Mouse (Mus musculus): ENCODE measurements around the gene Cacna1a. TPM values are rescaled to one million over a fixed set of nuclear protein-coding genes. Genes with fewer than 3 reads are reported as not detected.
"Not testable (repeated sequence)": the region's sequence is repeated elsewhere in the genome, so short reads cannot be mapped to it uniquely, and the experiment has no call there.

Gene Cacna1a
- polyA plus RNA-seq, 1 experiment from 2014 or later: 0.60 TPM

DNA sequence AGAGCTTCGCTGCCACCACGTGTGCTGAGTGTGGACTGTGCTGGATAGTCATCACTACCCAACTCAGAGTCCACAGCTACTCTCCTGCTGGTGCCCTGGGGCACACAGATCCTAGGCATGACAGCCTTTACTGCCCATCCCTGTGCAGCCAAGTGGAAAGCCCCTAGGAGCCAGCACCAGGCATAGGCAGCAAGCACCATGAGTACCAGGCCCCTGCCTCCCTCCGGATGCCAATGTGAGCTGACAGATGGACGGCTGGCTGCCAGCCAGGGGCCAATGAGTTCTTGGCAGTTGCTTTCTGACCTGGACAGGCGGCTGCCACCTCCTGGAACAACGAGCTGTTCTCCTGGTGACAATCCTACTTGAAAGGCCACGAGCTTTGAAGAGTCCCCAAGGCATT lies 97.6 kb downstream of the Cacna1a start:
- WGBS (ENCODE audit: insufficient replicate concordance): 63% methylated on average over 7 of the region's 7 CpGs
- no peak overlapping the region for H3K27ac ChIP-seq
- no peaks in the 10 kb centered on the region for H3K9me3 ChIP-seq (replicated peaks)
- no peak overlapping the region for H3K4me3 ChIP-seq
- H3K36me3 ChIP-seq: no peaks in the 10 kb centered on the region
- H3K4me1 ChIP-seq: no peaks in the 10 kb centered on the region
- no peak overlapping the region for H3K9ac ChIP-seq
- no peak overlapping the region for H3K4me2 ChIP-seq
- no peaks in the 10 kb centered on the region for H3K27me3 ChIP-seq (replicated peaks)
- ATAC-seq: no peak

- ATAC-seq: no peak
- H3K27ac ChIP-seq: no peak overlapping the region
- no peaks in the 10 kb centered on the region for H3K4me1 ChIP-seq
- no peak overlapping the region for H3K9ac ChIP-seq
- 50% methylated on average over 3 of the region's 3 CpGs for WGBS (ENCODE audit: insufficient replicate concordance)
- no peaks in the 10 kb centered on the region for H3K27me3 ChIP-seq (replicated peaks)
- no peaks in the 10 kb centered on the region for H3K36me3 ChIP-seq
- H3K4me2 ChIP-seq: no peak overlapping the region
- H3K9me3 ChIP-seq (replicated peaks): no peaks in the 10 kb centered on the region
- H3K4me3 ChIP-seq: no peak overlapping the region
These were observed 101.0 kb downstream of the Cacna1a start for GRCm38 (mm10) chr8:84489223-84489622.

DNA sequence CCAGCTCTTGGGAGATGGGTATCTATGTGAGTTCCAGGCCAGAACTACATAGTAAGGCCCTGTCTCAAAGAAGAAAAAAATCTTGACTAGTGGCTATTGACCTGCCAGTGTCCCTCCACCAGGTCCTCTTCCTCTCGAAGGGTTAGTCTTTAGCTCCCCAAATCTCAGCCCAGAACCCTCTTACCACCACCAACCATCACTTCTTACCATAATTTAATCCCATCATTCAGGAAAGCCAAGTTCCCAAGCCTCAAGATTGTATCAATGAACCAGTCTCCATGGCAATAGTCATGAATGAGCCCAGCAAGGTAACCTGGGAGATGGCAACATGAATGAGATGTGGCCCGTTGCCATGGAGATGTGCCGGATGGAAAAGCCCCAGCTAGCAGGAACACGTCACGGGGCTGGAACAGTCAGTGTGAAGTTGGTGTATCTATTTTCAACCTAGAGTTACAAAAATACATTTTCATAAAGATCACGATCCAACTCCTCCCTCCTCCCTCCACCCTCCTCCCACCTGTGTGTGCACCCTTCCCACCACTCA lies 106.4 kb downstream of the Cacna1a start:
- Histone ChIP-seq H3K27me3 (replicated peaks) (no peaks in the 10 kb centered on the region), H3K4me2 (no peak overlapping the region), H3K9me3 (replicated peaks) (no peaks in the 10 kb centered on the region), H3K4me3 (no peak overlapping the region), H3K4me1 (no peaks in the 10 kb centered on the region), H3K36me3 (no peaks in the 10 kb centered on the region), H3K9ac (no peak overlapping the region), H3K27ac (no peak overlapping the region)
- ATAC-seq: no peak
- 79% methylated on average over 6 of the region's 6 CpGs for WGBS (ENCODE audit: insufficient replicate concordance)

GRCm38 (mm10) chr8:84501181-84501580 lies 112.9 kb downstream of the Cacna1a start:
- no peak for ATAC-seq
- no peak overlapping the region for H3K27ac ChIP-seq
- no peaks in the 10 kb centered on the region for H3K36me3 ChIP-seq
- H3K9ac ChIP-seq: no peak overlapping the region
- no peaks in the 10 kb centered on the region for H3K9me3 ChIP-seq (replicated peaks)
- no peak overlapping the region for H3K4me2 ChIP-seq
- WGBS (ENCODE audit: insufficient replicate concordance): 29% methylated on average over 5 of the region's 5 CpGs
- no peaks in the 10 kb centered on the region for H3K27me3 ChIP-seq (replicated peaks)
- no peaks in the 10 kb centered on the region for H3K4me1 ChIP-seq
- no peak overlapping the region for H3K4me3 ChIP-seq

DNA sequence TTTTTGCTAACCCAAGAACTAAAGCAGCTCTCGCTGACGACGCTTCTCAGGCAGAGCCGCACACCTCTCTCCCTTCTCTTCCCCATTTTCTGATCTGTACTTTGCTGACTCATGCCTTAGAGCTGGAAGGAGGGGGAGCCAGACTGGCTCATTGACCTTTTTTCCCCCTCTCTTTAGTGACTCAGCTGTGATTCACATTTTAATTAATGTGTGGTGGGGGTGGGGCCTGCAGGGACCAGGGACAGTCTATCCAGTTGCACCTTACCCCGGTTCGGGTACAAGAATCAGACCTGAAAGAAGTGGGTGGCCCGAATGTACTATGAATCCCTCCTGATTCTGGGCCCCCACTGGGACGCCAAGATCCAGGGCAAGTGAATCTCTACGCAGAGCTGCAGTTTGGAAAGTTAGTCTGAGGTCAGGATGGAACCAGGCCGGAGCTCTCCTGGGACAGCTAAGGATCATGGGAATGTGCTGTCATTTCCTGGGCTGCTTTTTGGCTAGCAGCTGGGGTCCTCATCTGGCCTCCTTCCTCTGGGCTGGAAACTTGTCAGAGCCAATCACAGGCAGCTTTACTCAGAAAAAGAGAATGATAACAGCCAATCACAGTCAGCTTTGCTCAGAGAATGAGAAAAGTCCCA lies 113.5 kb downstream of the Cacna1a start:
- H3K27me3 ChIP-seq (replicated peaks): no peaks in the 10 kb centered on the region
- no peak overlapping the region for H3K9ac ChIP-seq
- H3K4me3 ChIP-seq: no peak overlapping the region
- H3K4me2 ChIP-seq: no peak overlapping the region
- ATAC-seq: no peak
- 51% methylated on average over 10 of the region's 10 CpGs for WGBS (ENCODE audit: insufficient replicate concordance)
- no peak overlapping the region for H3K27ac ChIP-seq
- no peaks in the 10 kb centered on the region for H3K4me1 ChIP-seq
- no peaks in the 10 kb centered on the region for H3K9me3 ChIP-seq (replicated peaks)
- H3K36me3 ChIP-seq: no peaks in the 10 kb centered on the region

DNA sequence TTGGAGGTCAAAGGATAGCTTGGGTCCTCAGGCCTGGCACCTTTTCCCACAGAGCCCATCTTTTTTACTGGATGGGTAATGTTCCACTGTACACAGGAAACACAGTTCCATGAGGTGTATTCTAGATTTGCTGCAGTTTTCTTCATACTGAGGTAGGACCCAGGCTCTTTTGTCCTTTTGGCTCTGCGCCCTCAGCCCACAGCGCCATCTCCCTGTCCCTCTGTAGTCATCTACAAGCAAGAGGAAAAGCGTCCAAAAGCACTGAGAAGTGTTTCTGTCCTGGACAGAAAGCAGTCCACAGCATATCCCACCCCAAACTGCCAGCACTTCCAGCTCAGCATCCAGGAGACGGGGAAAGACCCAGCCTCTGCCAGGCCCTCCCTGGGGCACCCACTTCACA lies 114.4 kb downstream of the Cacna1a start:
- no peak for ATAC-seq
- Histone ChIP-seq H3K4me2 (no peak overlapping the region), H3K36me3 (no peaks in the 10 kb centered on the region), H3K4me3 (no peak overlapping the region), H3K9ac (no peak overlapping the region), H3K4me1 (no peaks in the 10 kb centered on the region), H3K9me3 (replicated peaks) (no peaks in the 10 kb centered on the region), H3K27me3 (replicated peaks) (no peaks in the 10 kb centered on the region), H3K27ac (no peak overlapping the region)
- WGBS (ENCODE audit: insufficient replicate concordance): 71% methylated on average over 4 of the region's 4 CpGs

DNA sequence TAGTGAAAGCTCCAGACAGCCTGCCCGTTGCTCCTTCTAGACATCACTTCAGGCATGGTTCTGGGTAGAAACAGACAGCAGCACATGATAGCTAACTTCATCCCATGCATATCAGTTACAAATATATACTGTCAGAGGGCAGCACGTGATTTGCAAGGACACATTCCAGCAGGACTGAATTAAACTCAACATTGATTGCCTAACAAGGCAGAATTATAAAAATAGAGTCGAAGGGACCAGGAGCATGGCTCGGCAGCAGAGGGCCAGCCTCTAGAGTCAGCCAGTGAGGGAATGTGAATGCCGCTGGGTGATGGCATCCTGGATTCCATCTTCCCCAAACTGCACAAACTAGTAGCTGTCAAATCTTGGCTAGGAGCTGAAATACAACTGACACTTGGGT lies 119.0 kb downstream of the Cacna1a start:
- Histone ChIP-seq H3K27me3 (replicated peaks) (no peaks in the 10 kb centered on the region), H3K4me2 (no peak overlapping the region), H3K4me1 (no peaks in the 10 kb centered on the region), H3K4me3 (no peak overlapping the region), H3K27ac (no peak overlapping the region), H3K9me3 (replicated peaks) (no peaks in the 10 kb centered on the region), H3K36me3 (no peaks in the 10 kb centered on the region), H3K9ac (no peak overlapping the region)
- whole genome bisulfite sequencing (ENCODE audit: insufficient replicate concordance): 66% methylated on average over 5 of the region's 5 CpGs
- ATAC-seq: no peak

- H3K4me1 ChIP-seq; H3K9ac ChIP-seq; H3K4me2 ChIP-seq; ATAC-seq; H3K36me3 ChIP-seq; H3K27ac ChIP-seq; H3K4me3 ChIP-seq; H3K9me3 ChIP-seq (replicated peaks); H3K27me3 ChIP-seq (replicated peaks): not testable (repeated sequence)
- 59% methylated on average over 6 of the region's 6 CpGs for WGBS (ENCODE audit: insufficient replicate concordance)
These were observed 121.5 kb downstream of the Cacna1a start for GRCm38 (mm10) chr8:84509764-84510163.

- ATAC-seq: no peak
- Histone ChIP-seq H3K4me3 (no peak overlapping the region), H3K27me3 (replicated peaks) (no peaks in the 10 kb centered on the region), H3K4me2 (no peak overlapping the region), H3K9ac (no peak overlapping the region), H3K36me3 (no peaks in the 10 kb centered on the region), H3K4me1 (no peaks in the 10 kb centered on the region), H3K9me3 (replicated peaks) (no peaks in the 10 kb centered on the region), H3K27ac (no peak overlapping the region)
- 74% methylated on average over 13 of the region's 13 CpGs for WGBS (ENCODE audit: insufficient replicate concordance)
These were observed 123.4 kb downstream of the Cacna1a start for GRCm38 (mm10) chr8:84511621-84512020.

DNA sequence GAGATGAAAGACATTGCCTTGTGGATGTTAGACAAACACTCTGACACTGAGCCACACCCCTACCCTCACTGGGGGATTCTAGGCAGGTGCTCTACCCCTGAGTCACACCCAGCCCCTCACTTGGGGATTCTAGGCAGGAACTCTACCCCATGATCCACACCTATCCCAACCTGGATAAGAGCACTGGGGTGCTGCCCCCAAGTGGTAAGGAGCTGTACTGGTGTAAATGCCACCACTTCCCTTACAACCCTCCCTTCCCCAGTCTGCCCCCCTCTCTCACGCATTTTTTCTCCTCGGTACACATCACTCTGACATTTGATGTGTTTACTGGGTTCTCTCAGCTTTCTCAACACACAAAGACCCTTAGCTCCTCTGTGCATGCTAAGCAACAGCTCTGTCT lies 125.5 kb downstream of the Cacna1a start:
- WGBS (ENCODE audit: insufficient replicate concordance): 3% methylated on average over 2 of the region's 2 CpGs

DNA sequence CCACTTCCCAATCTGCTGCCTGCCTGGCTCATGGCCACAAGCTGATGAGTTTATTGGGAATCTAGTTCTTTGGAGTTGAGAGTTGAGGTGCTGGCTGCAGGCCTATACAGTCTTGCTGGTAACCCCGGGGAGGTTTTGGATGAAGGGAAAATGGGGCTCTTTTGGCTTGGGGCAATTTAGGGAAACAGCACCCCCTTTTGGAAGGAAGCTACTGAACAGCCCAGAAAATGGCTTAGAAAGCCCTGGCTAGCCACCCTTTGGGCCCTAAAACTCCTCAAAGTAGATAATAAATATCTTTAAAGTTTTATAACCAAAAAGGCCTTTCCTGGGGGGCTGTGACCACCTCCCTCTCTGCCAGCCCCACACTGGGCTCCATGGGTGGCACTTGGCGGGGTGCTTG lies 129.9 kb downstream of the Cacna1a start:
- WGBS (ENCODE audit: insufficient replicate concordance): 46% methylated on average over 2 of the region's 2 CpGs
- Histone ChIP-seq H3K27me3 (replicated peaks) (no peaks in the 10 kb centered on the region), H3K4me3 (no peak overlapping the region), H3K4me2 (no peak overlapping the region), H3K9me3 (replicated peaks) (no peaks in the 10 kb centered on the region), H3K27ac (no peak overlapping the region), H3K4me1 (no peaks in the 10 kb centered on the region), H3K9ac (no peak overlapping the region), H3K36me3 (no peaks in the 10 kb centered on the region)
- no peak for ATAC-seq

More for the DNA sequence above, 125.5 kb downstream of the Cacna1a start:
- H3K4me1 ChIP-seq: no peaks in the 10 kb centered on the region
- H3K36me3 ChIP-seq: no peaks in the 10 kb centered on the region
- no peak overlapping the region for H3K27ac ChIP-seq
- no peaks in the 10 kb centered on the region for H3K27me3 ChIP-seq (replicated peaks)
- ATAC-seq: no peak
- H3K9ac ChIP-seq: no peak overlapping the region
- no peak overlapping the region for H3K4me2 ChIP-seq
- H3K9me3 ChIP-seq (replicated peaks): no peaks in the 10 kb centered on the region
- H3K4me3 ChIP-seq: no peak overlapping the region

GRCm38 (mm10) chr8:84518720-84519119 lies 130.5 kb downstream of the Cacna1a start:
- no peaks in the 10 kb centered on the region for H3K27me3 ChIP-seq (replicated peaks)
- H3K9ac ChIP-seq: no peak overlapping the region
- no peaks in the 10 kb centered on the region for H3K36me3 ChIP-seq
- no peak overlapping the region for H3K4me3 ChIP-seq
- no peak overlapping the region for H3K4me2 ChIP-seq
- no peaks in the 10 kb centered on the region for H3K9me3 ChIP-seq (replicated peaks)
- H3K4me1 ChIP-seq: no peaks in the 10 kb centered on the region
- ATAC-seq: no peak
- H3K27ac ChIP-seq: no peak overlapping the region
- WGBS (ENCODE audit: insufficient replicate concordance): 68% methylated on average over 6 of the region's 6 CpGs

All from liver, embryonic 12.5 days (tissue).